Mouse (Mus musculus) C2C12 (cell line): ENCODE measurements around the gene P4ha2. TPM values are rescaled to one million over a fixed set of nuclear protein-coding genes. Genes with fewer than 3 reads are reported as not detected.

Source experiments
- H3K27me3 ChIP-seq: one replicate; pipeline ENCODE4 v1.6.1; 2011; ENCODE audit not compliant: control insufficient read depth, insufficient read depth, insufficient read length
- H3K36me3 ChIP-seq: one replicate; pipeline ENCODE4 v1.6.1; 2011; ENCODE audit not compliant: control insufficient read depth, insufficient read depth
- H3K4me3 ChIP-seq: one replicate; pipeline ENCODE4 v1.5.1; 2011; ENCODE audit warnings: mild to moderate bottlenecking, control low read depth; ENCODE audit not compliant: poor library complexity, insufficient read depth, severe bottlenecking
- H3K79me2 ChIP-seq: one replicate; pipeline ENCODE4 v1.6.1; 2011; ENCODE audit not compliant: control insufficient read depth, insufficient read depth
- H3K79me3 ChIP-seq: one replicate; pipeline ENCODE4 v1.6.1; 2011; ENCODE audit warnings: low read depth, control low read depth
- H3ac ChIP-seq: one replicate; pipeline ENCODE3; 2011; ENCODE audit warnings: low read depth; ENCODE audit not compliant: control insufficient read depth, insufficient read length
- CEBPB ChIP-seq: IDR thresholded peaks from one replicate; pipeline ENCODE4 v1.6.1; 2011; ENCODE audit warnings: low read depth, mild to moderate bottlenecking, control low read depth, moderate library complexity
- CTCF ChIP-seq: IDR thresholded peaks from one replicate; pipeline ENCODE4 v1.5.1; 2011; ENCODE audit not compliant: control insufficient read depth, insufficient read depth, insufficient read length
- FOSL1 ChIP-seq: IDR thresholded peaks from one replicate; pipeline ENCODE4 v1.8.0; 2011; ENCODE audit warnings: mild to moderate bottlenecking, low read length; ENCODE audit not compliant: poor library complexity, insufficient read depth, severe bottlenecking
- MAX ChIP-seq: IDR thresholded peaks from one replicate; pipeline ENCODE4 v1.6.1; 2011; ENCODE audit warnings: mild to moderate bottlenecking, control low read depth
- MYOD1 ChIP-seq: IDR thresholded peaks from one replicate; pipeline ENCODE4 v1.6.1; 2011; ENCODE audit warnings: low read depth; ENCODE audit not compliant: control insufficient read depth, insufficient read length
- MYOG ChIP-seq: IDR thresholded peaks from one replicate; pipeline ENCODE4 v1.6.1; 2011; ENCODE audit not compliant: control insufficient read depth, insufficient read length; ENCODE audit errors: extremely low read depth
- USF1 ChIP-seq: IDR thresholded peaks from one replicate; pipeline ENCODE4 v1.6.1; 2011; ENCODE audit warnings: low read depth, mild to moderate bottlenecking, control low read depth, moderate library complexity
- polyA plus RNA-seq: library from polyadenylated mRNA; unstranded; fragments of >200 nt; fragmentation: generic; extraction: Trizol; gene quantifications from one replicate; pipeline ENCODE4 v1.2.1, GENCODE M21; 2012; ENCODE audit warnings: missing spikeins

The P4ha2 gene
- polyA plus RNA-seq, 1 experiment = 26.4 TPM

DNA sequence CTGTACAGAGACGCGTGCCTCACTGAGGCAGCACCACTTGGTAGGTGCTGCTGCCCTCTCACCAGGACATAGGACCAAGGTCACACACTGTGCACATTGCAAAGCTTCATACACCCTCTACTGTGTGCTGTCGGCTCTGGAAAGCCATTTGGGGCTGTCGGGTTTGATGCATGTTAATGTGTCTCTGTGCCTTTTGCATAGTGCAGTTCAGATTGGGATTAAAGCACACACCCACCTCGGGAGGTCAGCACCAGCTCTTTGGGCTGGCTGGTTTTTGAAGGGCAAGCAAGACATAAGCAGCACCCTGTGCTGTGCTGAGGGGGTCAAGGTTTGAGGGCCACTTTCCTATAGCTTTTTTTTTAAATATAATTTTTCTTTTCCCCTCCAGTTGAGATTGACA lies 60.5 kb downstream of the P4ha2 start:
- Histone ChIP-seq H3K27me3 (no peaks in the 10 kb centered on the region), H3K79me2 (no peaks in the 10 kb centered on the region), H3K79me3 (no peaks in the 10 kb centered on the region), H3K36me3 (no peaks in the 10 kb centered on the region), H3ac (no peak overlapping the region), H3K4me3 (no peak overlapping the region)
- no peak for TF ChIP-seq MAX
- no peak for TF ChIP-seq USF1
- no peak for TF ChIP-seq CEBPB
- TF ChIP-seq MYOG = no peak
- TF ChIP-seq FOSL1 = no peak
- no peak for TF ChIP-seq CTCF
- TF ChIP-seq MYOD1 = no peak

DNA sequence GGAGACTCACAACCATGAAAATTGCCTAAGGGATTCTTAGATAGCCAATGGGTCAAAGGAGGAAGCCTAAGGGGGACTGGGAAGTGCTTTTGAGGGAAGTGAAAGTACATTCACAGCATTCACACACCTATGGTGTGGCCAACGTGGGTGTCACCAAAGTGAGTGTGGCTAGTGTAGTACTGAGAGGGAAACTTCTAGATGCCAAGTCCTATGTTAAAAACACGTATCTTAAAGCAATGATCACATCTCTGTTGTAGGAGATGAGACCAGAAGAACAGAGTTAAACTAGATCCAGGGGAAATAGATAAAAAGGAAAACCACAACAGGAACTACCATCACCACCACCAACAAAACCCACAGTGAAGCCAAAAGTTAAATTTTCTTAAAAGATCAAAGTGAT lies 61.0 kb downstream of the P4ha2 start:
- Histone ChIP-seq H3K79me3 (no peaks in the 10 kb centered on the region), H3K4me3 (no peak overlapping the region), H3K36me3 (no peaks in the 10 kb centered on the region), H3K79me2 (no peaks in the 10 kb centered on the region), H3K27me3 (no peaks in the 10 kb centered on the region), H3ac (no peak overlapping the region)
- no peak for TF ChIP-seq CTCF

DNA sequence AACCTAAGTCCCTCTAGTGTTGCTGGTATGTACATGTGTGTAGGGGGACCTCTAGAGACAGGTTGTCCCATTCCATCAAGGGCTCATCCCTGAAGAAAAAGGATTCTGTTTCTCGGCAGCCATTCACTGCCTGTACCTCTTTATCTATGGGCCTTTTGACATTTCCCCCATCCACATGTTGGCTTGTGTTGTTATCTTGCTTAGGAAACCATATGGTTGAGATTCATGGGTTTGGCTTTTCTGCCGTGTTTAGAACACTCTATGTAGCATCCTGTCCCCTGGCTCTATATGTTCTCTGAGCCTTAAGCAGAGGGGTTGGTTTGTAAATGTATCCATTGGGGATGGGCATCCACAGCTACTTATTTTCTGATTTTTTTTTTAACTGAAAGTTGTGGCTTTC lies 61.6 kb downstream of the P4ha2 start:
- Histone ChIP-seq H3ac (no peak overlapping the region), H3K27me3 (no peaks in the 10 kb centered on the region), H3K79me3 (no peaks in the 10 kb centered on the region), H3K36me3 (no peaks in the 10 kb centered on the region), H3K79me2 (no peaks in the 10 kb centered on the region), H3K4me3 (no peak overlapping the region)
- no peak for TF ChIP-seq MAX
- TF ChIP-seq CTCF = no peak
- no peak for TF ChIP-seq CEBPB
- TF ChIP-seq USF1 = no peak
- TF ChIP-seq FOSL1 = no peak
- TF ChIP-seq MYOD1 = no peak
- no peak for TF ChIP-seq MYOG

DNA sequence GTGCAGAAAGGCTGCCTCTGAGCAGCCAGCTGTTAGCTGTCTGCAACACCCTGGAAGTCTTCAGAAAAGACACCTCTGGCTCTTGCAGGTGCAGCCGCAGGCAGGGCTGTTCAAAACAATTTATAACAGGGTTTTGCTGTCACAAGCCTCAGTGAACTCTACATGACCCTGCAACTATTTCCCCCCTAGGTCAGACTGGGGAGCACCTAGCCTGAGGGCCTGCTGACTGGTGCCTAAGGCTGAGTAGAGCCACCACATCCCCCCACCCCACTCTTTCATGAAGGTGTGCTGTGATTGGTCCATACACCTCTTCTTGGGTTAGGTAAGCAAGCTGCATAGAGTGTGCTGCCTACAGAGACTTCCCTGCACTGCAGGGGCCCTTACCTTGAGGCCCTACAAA lies 63.1 kb downstream of the P4ha2 start:
- Histone ChIP-seq H3K79me3 (no peaks in the 10 kb centered on the region), H3ac (no peak overlapping the region), H3K79me2 (no peaks in the 10 kb centered on the region), H3K4me3 (no peak overlapping the region), H3K27me3 (no peaks in the 10 kb centered on the region), H3K36me3 (no peaks in the 10 kb centered on the region)
- TF ChIP-seq FOSL1 = no peak
- TF ChIP-seq CEBPB = no peak
- no peak for TF ChIP-seq CTCF
- no peak for TF ChIP-seq MAX
- no peak for TF ChIP-seq MYOD1
- no peak for TF ChIP-seq MYOG
- no peak for TF ChIP-seq USF1

DNA sequence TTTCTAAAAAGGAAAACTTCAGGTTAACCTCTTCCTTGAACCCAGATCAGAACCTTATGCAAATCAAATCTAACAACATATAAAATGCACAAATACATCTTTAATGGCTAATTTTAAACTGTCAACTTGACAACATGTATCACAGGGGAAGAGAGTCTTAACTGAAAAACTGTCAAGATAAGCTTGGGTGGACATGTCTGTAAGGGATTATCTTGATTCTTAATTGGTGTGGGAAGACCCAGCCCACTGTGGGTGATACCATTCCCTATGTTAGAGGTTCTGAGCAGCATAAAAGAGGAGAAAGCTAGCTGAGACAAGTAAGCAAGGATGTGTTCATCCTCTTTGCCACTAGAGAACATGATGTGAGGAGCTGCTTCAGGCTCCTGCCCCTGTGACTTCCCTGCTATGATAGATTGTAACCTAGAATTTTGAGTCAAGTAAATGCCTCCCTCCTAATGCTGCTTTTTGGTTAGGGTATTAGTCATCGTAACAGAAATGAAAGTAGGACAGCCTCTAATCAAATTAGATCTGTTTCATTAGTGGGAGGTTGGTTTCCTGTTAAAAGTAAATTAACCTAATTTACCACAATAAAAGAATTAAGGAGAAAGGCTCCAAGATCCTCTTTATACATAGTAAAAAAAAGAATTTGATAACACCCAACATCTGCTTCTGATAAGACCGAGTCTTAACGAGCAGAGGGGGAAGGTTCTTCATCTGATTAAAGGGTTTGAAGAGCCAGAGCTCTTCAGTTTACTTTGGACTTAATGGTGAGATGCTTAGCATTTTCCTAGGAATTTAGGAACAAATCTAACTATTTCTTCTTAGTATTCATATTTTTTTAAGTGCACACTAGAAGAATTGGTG lies 69.8 kb downstream of the P4ha2 start:
- no peaks in the 10 kb centered on the region for H3K79me2 ChIP-seq
- no peak for TF ChIP-seq FOSL1
- H3K27me3 ChIP-seq = no peaks in the 10 kb centered on the region

DNA sequence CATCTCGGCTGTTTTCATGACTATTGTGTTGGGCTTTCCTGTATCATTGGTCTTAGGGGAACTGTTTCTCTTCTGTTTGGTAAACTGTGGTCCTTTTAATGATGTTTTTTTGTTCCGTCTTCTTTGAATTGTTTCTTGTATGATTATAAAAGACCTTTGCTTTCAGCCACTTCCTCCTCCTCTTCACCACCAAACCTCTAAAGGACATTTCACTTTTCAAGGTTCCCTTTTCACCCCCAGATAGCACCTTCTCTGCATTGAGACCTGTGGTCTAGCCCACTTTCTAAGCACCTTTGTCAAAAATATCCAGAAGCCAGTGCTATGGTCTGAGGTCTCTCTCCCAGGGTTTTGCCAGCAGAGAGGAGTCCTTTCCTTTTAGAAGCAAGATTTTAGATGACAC lies 71.3 kb downstream of the P4ha2 start:
- H3K36me3 ChIP-seq = no peaks in the 10 kb centered on the region
- H3K27me3 ChIP-seq = no peaks in the 10 kb centered on the region
- H3K79me2 ChIP-seq = no peaks in the 10 kb centered on the region
- H3K4me3 ChIP-seq = no peak overlapping the region
- no peaks in the 10 kb centered on the region for H3K79me3 ChIP-seq
- H3ac ChIP-seq = no peak overlapping the region
- TF ChIP-seq CEBPB = no peak
- TF ChIP-seq USF1 = no peak
- TF ChIP-seq CTCF = no peak
- TF ChIP-seq MAX = no peak
- no peak for TF ChIP-seq MYOG
- no peak for TF ChIP-seq MYOD1
- TF ChIP-seq FOSL1 = no peak

More for the DNA sequence above, 69.8 kb downstream of the P4ha2 start:
- no peaks in the 10 kb centered on the region for H3K36me3 ChIP-seq
- H3K4me3 ChIP-seq = no peak overlapping the region
- H3K79me3 ChIP-seq = no peaks in the 10 kb centered on the region
- H3ac ChIP-seq = no peak overlapping the region
